Mouse (Mus musculus) cerebellum, adult 2 months (tissue): ENCODE measurements around the gene Fosl1.

Experiments used
- CTCF ChIP-seq: fragments of 200-500 bp; IDR thresholded peaks from 2 replicates; pipeline ENCODE4 v1.5.1; 2011; ENCODE audit warnings: low read depth, mild to moderate bottlenecking, control low read depth, low read length, moderate library complexity, borderline replicate concordance; ENCODE audit not compliant: insufficient read depth
- POLR2A ChIP-seq: fragments of 200-500 bp; IDR thresholded peaks from 2 replicates; pipeline ENCODE4 v1.6.1; 2011; ENCODE audit warnings: low read length, control low read depth, borderline replicate concordance; ENCODE audit not compliant: insufficient read depth

- no peak for TF ChIP-seq POLR2A
- TF ChIP-seq CTCF, result no peak
These were observed 34.1 kb downstream of the Fosl1 start for GRCm38 (mm10) chr19:5481398-5481797.
